Mouse (Mus musculus): ENCODE measurements at regions not wholly inside any gene's neighbourhood (a gene's known extent, or its start where the extent isn't known, plus 50 kb on each side); places are given as distances from the start of the nearest gene placed in this dataset.
"Not testable (repeated sequence)": the region's sequence is repeated elsewhere in the genome, so short reads cannot be mapped to it uniquely, and the experiment has no call there.

DNA sequence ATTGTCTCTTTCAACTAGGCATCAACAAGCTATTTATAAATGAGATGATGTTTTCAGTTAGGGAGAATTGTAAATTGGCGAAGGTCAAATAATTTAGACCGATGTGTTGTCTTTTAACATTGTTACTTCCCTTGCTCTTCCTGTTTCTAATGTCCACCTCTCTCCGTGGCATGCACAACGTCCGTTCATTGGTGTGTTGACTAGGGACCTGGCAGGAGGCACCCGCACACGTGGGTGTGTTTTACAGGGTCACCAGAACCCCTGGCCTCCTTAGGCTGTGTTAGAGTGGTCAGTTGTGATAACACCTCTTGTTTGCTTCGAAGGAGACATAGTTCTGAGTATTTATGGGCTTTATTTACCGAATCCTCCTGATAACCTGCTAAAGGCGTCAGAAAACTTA lies 222.8 kb downstream of the Brms1l start:
- DNase-seq (ENCODE audit: low spot score in 2 of 2), result no peak

- DNase-seq (ENCODE audit: low spot score in 2 of 2), result peak in 1 of 2 experiments; percentile 4
Measured at GRCm38 (mm10) chr12:56058463-56058862, 222.3 kb downstream of the Brms1l start.

GRCm38 (mm10) chr12:56055382-56055781 lies 219.3 kb downstream of the Brms1l start:
- DNase-seq (ENCODE audit: low spot score in 2 of 2), result no peak

DNA sequence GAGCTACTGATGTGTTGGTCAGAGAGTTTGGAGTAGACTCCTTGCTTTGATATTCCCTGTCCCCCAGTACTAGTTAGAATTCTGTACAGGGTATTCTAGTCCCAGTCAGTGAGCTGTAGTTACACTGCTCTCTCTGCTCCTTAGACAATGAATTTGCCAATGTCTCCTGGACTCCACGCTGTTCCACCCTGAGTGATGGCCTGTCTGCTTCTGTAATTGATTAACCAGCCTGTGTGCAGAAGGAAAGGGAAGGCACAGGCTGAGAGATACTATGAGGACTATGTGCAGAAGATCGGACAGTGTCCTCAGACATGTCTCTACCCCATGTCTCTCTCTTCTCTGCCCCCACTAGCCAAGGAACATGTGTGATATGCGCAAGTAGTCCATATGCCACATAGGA lies 209.9 kb downstream of the Brms1l start:
- no peak for DNase-seq (ENCODE audit: low spot score in 2 of 2)

- no peak for DNase-seq (ENCODE audit: low spot score in 2 of 2)
Measured at GRCm38 (mm10) chr12:56020954-56021514, 184.9 kb downstream of the Brms1l start.

DNA sequence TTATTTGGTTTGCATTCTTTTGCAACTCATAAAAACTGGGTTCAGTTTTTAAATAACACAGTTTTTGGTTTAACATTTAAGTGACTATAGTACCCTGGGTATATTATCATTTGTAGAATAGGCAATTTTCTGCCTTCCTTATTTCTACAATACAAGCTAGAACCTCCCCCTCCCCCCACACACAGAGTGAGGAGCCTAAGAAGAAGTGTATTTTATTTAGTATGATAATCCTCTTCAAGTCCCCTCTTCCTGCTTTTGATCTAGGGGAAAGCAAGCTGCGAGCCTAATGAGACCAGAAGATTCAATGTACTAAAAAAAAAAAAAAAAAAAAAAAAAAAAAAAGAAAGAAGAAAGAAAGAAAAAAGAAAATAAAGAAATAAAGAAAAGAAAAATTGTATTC lies 184.4 kb downstream of the Brms1l start:
- no peak for DNase-seq (ENCODE audit: low spot score in 2 of 2)

DNA sequence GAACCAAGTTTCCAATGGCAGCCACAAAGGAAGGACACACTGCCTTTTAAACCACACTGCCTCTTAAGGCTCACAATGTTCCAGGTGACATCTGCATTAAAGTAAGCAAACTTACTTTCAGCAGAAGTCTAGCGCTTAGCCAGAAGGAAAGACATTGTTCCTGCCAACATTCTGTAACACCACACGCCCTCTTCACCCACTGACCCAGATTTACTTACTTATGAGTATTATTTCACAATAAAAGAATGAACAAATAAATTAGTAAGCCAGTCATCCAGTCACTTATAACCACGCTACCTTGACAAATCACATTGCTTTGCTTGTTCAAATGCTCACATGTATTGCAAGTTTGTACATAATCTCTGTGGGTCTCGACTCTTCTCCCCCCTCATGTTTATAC lies 173.9 kb downstream of the Brms1l start:
- DNase-seq (ENCODE audit: low spot score in 2 of 2), result no peak

DNA sequence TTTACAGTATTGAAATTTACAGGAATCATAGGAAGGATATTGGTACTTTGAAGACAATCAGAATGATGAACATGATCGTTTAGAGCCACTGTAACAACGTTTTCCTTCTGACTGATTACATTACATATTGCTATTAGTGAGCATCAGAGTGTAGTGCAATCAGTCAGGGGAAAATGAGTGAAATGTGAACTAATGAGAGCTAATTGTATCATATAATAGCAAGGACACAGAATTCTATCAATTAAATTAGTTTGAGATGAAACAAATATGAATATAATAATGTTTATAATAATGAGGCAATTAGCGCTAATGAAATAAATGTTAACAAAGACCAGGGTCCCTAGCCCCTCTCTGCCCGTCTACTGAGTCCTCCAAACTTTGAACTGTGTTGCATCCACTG lies 169.7 kb downstream of the Brms1l start:
- DNase-seq (ENCODE audit: low spot score in 2 of 2), result no peak

- DNase-seq (ENCODE audit: low spot score in 2 of 2), result no peak
Measured at GRCm38 (mm10) chr12:56005321-56005720, 169.2 kb downstream of the Brms1l start.

GRCm38 (mm10) chr12:56004479-56004878 lies 168.4 kb downstream of the Brms1l start:
- DNase-seq (ENCODE audit: low spot score in 2 of 2), result no peak

DNA sequence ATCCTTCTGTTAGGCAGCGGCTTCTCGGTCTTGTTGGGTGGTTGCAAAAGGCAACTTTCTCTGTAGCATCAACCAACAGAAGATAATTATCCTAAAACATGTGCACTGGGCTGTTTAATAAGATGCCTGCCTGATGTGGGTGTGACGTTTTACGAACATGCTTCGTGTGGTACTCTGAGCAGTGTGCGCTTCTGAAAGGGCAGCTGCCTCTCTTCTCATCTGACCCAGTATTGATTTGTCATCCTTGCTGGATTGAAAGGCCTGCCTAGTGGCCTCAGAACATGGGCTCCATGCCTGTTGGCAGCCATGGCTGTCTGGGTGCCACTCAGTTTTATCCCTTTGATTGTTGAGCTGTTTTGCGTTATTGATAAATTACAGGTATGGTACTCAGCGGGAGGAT lies 167.4 kb downstream of the Brms1l start:
- no peak for DNase-seq (ENCODE audit: low spot score in 2 of 2)

GRCm38 (mm10) chr12:55996585-55997377 lies 160.7 kb downstream of the Brms1l start:
- DNase-seq (ENCODE audit: low spot score in 2 of 2), result no peak

GRCm38 (mm10) chr12:55983565-55984351 lies 147.6 kb downstream of the Brms1l start:
- no peak for DNase-seq (ENCODE audit: low spot score in 2 of 2)

GRCm38 (mm10) chr12:55983128-55983527 lies 147.0 kb downstream of the Brms1l start:
- no peak for DNase-seq (ENCODE audit: low spot score in 2 of 2)

GRCm38 (mm10) chr12:55974262-55974661 lies 138.1 kb downstream of the Brms1l start:
- no peak for DNase-seq (ENCODE audit: low spot score in 2 of 2)

- DNase-seq (ENCODE audit: low spot score in 2 of 2), result not testable (repeated sequence)
Measured at GRCm38 (mm10) chr12:55959319-55959718, 123.2 kb downstream of the Brms1l start.

DNA sequence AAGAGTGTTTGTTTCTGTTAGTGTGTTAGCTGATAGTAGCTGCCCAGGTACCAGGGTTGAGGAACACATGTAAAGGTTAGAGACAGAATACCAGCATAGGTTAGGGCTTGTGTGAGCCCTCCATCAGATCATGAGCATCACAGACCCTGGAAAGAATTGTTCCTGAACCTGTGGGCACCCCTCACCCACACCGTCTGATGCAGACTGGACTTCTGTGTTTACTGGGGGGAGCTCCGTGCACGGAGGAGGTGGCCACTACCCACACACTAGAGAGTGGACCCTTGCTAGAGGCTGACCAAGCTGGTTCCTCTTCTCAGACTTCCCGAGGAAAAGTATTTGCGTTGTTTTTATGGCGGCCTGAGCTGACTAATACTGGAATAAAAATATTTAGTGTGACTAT lies 104.4 kb downstream of the Brms1l start:
- no peak for DNase-seq (ENCODE audit: low spot score in 2 of 2)

GRCm38 (mm10) chr12:55939281-55940142 lies 103.4 kb downstream of the Brms1l start:
- DNase-seq (ENCODE audit: low spot score in 2 of 2), result no peak

GRCm38 (mm10) chr12:55934172-55934571 lies 98.0 kb downstream of the Brms1l start:
- no peak for DNase-seq (ENCODE audit: low spot score in 2 of 2)

DNA sequence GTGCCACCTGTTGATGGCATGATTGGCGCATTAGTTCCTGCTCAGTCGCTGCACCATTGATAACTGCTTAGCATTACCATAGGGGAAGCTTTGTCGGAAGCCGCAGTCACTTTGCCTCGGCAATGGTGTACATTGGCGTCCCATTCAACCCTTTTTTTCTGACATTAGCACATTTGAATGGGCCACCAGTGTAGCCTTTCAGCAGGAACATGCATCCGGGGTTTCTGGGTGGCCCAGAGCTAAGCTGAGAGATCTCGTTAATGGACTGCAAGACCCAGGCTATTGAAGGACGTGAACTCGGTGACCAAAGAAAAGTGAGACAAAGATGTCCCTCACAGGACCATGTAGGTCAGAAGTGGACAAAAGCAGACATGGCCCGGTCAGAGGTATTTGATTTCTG lies 97.3 kb downstream of the Brms1l start:
- DNase-seq (ENCODE audit: low spot score in 2 of 2), result no peak

GRCm38 (mm10) chr12:55930468-55930867 lies 94.3 kb downstream of the Brms1l start:
- no peak for DNase-seq (ENCODE audit: low spot score in 2 of 2)

GRCm38 (mm10) chr12:55926974-55927321 lies 90.8 kb downstream of the Brms1l start:
- no peak for DNase-seq (ENCODE audit: low spot score in 2 of 2)
